Mouse (Mus musculus) testis, adult 2 months (tissue): ENCODE measurements at regions not wholly inside any gene's neighbourhood (a gene's known extent, or its start where the extent isn't known, plus 50 kb on each side); places are given as distances from the start of the nearest gene placed in this dataset.

Experiments used
- H3K27ac ChIP-seq: fragments of 200-500 bp; 2 replicates; pipeline ENCODE4 v1.5.1; 2012; ENCODE audit warnings: low read depth, low read length; ENCODE audit not compliant: control insufficient read depth, insufficient read depth
- H3K27me3 ChIP-seq: fragments of 200-500 bp; 2 replicates; pipeline ENCODE4 v1.6.1; 2012; ENCODE audit warnings: mild to moderate bottlenecking, low read length, moderate library complexity; ENCODE audit not compliant: control insufficient read depth, insufficient read depth
- H3K36me3 ChIP-seq: fragments of 200-500 bp; 2 replicates; pipeline ENCODE4 v1.6.1; 2012; ENCODE audit warnings: mild to moderate bottlenecking, low read length; ENCODE audit not compliant: control insufficient read depth, insufficient read depth
- H3K4me1 ChIP-seq: fragments of 200-500 bp; 2 replicates; pipeline ENCODE4 v1.6.1; 2012; ENCODE audit warnings: low read length; ENCODE audit not compliant: control insufficient read depth, insufficient read depth
- H3K4me3 ChIP-seq: fragments of 200-500 bp; 2 replicates; pipeline ENCODE4 v1.5.1; 2012; ENCODE audit warnings: low read depth, mild to moderate bottlenecking, low read length, moderate library complexity, mixed read lengths; ENCODE audit not compliant: control insufficient read depth
- CTCF ChIP-seq: fragments of 200-500 bp; IDR thresholded peaks from 2 replicates; pipeline ENCODE4 v1.5.1; 2012; ENCODE audit warnings: low read depth, mild to moderate bottlenecking, inconsistent platforms, low read length, moderate library complexity; ENCODE audit not compliant: control insufficient read depth, insufficient read depth, insufficient replicate concordance
- POLR2A ChIP-seq: fragments of 200-500 bp; IDR thresholded peaks from 2 replicates; pipeline ENCODE4 v1.6.1; 2012; ENCODE audit warnings: low read depth, mild to moderate bottlenecking, inconsistent platforms, low read length, moderate library complexity; ENCODE audit not compliant: control insufficient read depth

DNA sequence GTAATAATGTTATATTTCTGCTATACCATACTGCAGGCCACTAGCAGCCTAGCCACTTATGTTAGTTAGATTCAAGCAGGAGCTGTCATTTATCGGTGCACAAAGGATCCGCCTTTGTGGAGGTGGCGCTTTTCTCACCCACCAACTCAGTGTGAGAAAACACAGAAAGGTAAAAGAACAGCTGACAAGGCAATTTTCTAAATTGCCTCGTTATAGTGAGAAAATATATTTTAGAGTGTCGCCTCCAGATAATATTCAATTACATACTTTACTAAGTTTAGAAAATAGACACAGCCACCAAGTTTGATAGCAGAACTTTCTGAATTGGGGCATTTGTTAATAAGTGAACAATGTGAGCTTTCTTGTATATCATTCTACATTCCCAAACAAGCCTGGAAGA, 221.2 kb downstream of the Gm5426 start:
- no peak overlapping the region for H3K27ac ChIP-seq
- H3K36me3 ChIP-seq, result no peaks in the 10 kb centered on the region
- no peaks in the 10 kb centered on the region for H3K27me3 ChIP-seq
- TF ChIP-seq POLR2A (no peak), CTCF (no peak)
- no peak overlapping the region for H3K4me3 ChIP-seq
- H3K4me1 ChIP-seq, result no peaks in the 10 kb centered on the region

DNA sequence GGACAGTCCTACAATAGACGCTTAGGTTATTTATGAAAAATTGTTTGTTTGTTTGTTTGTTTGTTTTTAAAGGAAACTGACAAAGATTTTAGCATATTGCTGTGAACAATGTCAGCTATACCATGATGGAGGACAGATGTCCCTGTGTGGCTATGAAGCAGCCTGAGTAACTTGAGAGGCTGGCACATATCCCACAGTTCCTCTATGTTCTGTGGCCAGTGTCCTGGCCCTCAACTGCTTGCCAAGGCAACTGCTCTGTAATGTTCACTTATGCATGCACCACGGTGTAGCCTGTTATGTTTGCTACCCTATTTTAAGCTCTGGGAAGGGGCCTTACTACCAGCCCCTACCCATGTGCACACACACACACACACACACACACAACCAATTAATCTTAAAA, 222.6 kb downstream of the Gm5426 start:
- no peak overlapping the region for H3K27ac ChIP-seq
- no peaks in the 10 kb centered on the region for H3K36me3 ChIP-seq
- no peaks in the 10 kb centered on the region for H3K27me3 ChIP-seq
- H3K4me1 ChIP-seq, result no peaks in the 10 kb centered on the region
- H3K4me3 ChIP-seq, result no peak overlapping the region
- no peak for TF ChIP-seq POLR2A
- TF ChIP-seq CTCF, result no peak

DNA sequence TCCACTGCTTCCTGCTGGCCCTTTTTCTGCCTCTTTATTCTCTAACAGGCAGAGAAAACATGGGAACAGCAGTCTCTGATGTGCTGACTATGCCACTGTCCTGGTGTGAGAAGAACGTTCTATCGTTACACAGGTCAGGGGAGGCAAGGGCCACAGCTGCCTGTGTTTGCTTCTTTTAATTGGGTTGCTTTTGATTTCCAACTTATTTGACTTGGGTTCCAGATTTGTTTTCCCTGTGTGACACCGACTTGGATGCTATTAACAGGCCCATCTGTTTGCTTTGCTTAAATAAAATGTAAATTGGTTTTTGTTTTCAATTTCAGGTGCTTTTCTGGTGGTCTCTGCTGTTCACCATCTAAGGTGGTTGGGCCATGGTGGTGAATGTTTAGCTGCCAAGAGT, 225.8 kb downstream of the Gm5426 start:
- Histone ChIP-seq H3K4me1 (no peaks in the 10 kb centered on the region), H3K27me3 (no peaks in the 10 kb centered on the region), H3K36me3 (no peaks in the 10 kb centered on the region), H3K27ac (no peak overlapping the region), H3K4me3 (no peak overlapping the region)
- TF ChIP-seq POLR2A, result no peak
- no peak for TF ChIP-seq CTCF

DNA sequence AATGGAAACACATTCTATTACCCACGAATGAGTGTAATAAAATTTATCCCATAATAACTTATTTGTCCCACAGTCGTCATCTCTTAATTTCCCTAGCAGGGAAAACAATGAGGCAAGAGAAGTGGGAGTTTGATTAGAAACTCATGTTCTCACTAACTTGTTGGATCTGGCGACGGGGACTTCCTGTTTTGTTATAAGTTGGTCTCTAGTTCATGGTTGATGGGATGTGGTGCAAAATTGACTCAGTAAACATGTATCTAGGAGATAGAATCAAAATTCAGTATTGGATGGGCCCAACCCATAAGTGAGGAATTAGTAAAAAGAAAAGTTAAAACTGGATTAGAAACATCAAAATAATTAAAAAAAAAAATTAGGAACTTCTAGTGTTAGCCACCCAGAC, 227.5 kb downstream of the Gm5426 start:
- H3K36me3 ChIP-seq, result no peaks in the 10 kb centered on the region
- no peaks in the 10 kb centered on the region for H3K27me3 ChIP-seq
- H3K4me3 ChIP-seq, result no peak overlapping the region
- TF ChIP-seq POLR2A, result no peak
- H3K4me1 ChIP-seq, result no peaks in the 10 kb centered on the region
- no peak overlapping the region for H3K27ac ChIP-seq

DNA sequence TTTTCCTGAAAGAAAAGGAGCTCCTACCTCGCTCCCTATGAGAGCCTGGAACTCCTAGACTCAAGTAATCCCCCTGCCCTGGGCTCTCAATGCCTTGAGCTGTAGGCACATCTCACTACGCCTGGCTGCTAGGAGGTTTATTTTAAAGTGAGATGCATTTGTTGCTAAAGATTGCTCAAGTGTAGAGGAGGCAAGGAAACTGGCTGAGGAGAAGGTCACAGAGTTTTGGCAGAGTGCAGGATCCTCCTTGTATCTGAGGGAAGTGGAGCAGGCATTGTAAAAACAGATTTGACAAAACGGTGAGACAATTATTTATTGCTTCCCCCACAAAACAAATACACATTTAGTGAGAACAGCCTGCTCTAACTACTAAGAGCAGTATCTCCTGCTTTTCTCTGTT, 228.7 kb downstream of the Gm5426 start:
- H3K27me3 ChIP-seq, result no peaks in the 10 kb centered on the region
- H3K4me1 ChIP-seq, result no peaks in the 10 kb centered on the region
- no peak for TF ChIP-seq CTCF
- no peak for TF ChIP-seq POLR2A

DNA sequence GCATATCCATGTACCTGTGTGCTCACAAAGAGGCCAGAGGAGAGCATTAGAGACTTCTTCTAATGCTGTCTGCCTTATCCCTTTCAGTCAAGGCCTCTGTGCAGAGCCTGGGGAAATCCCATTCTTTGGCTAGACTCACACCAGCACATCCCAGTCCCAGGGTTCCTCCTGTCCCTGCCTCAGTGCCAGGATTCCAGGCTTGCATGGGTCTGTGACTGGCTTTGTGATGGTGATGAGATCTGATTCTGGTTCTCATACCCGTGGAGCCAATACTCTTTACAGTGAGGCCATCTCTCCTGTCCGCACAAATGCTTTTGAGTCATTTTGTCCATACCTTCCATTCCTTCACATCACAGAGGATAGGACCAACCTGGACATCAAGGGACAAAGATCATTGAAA, 230.5 kb downstream of the Gm5426 start:
- H3K27me3 ChIP-seq, result no peaks in the 10 kb centered on the region
- H3K4me3 ChIP-seq, result no peak overlapping the region
- TF ChIP-seq CTCF, result no peak
- no peak for TF ChIP-seq POLR2A

More for the DNA sequence above, 228.7 kb downstream of the Gm5426 start:
- no peaks in the 10 kb centered on the region for H3K36me3 ChIP-seq
- no peak overlapping the region for H3K27ac ChIP-seq
- no peak overlapping the region for H3K4me3 ChIP-seq

DNA sequence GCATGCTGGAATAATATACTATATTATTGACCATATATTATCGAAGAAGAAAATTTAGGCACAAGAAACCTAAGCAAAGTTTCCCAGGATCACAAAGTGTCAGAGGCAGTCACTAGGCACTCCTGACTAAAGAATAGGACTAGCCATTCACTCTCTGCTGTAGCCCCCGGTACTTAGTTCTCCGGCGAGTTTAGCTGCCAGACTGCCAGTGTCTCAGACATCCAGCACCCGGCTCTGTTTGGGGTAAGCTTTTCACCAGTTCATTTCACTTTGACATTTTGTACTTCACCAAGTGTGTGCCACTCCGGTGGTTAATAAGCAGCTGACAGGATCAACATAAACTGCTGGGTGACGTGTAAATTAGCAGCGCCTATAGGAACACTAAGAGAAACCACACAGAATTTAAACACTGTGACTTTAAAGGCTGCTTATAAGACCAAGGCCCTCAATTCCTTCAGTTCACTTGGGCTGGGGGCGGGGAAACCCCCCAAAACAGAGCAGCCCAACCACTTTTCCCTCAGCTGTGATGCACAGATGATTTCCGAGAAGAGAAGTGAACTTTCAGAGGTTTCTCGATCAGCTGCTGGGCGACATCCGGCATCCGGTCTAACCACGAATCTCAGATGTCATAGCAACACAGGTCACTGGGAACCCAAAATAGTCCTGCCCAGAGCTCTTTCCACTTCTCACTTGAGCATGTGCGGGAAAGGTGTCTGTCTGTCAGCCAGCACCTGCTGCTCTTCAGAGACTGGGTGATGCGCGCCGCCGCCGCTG, 234.3 kb downstream of the Gm5426 start:
- H3K36me3 ChIP-seq, result no peaks in the 10 kb centered on the region
- TF ChIP-seq CTCF (no peak), POLR2A (no peak)
- H3K27ac ChIP-seq, result no peak overlapping the region
- H3K4me3 ChIP-seq, result peak overlapping the region; percentile 17; the same call in 1 of the 2 replicates
- H3K27me3 ChIP-seq, result no peaks in the 10 kb centered on the region
- peaks cover 3% of the 10 kb centered on the region; the same call in 1 of the 2 replicates for H3K4me1 ChIP-seq

More for the DNA sequence above, 230.5 kb downstream of the Gm5426 start:
- H3K36me3 ChIP-seq, result no peaks in the 10 kb centered on the region
- no peak overlapping the region for H3K27ac ChIP-seq
- H3K4me1 ChIP-seq, result peaks cover 3% of the 10 kb centered on the region; the same call in 1 of the 2 replicates
